Comparison of ENCODE assay signal across 21 mouse cellular contexts in genomic region chr10:61025061-61025460, GRCm38 (mm10).
DNase-seq lines count a peak whose midpoint lies in the region; ATAC-seq and TF ChIP-seq lines count a peak whose summit lies in the region.
"Had no signal": no experiment of that assay in that cellular context is flagged by ENCODE, and none has a peak within 500 bp of the region (broad histone marks: within the 10 kb centered on the region; RNA-seq: fewer than 3 reads in every experiment).

No protein-coding gene starts in this region.

- no peak for TF ChIP-seq POLR2A in lung, adult 2 months (IDR thresholded peaks at IDR 0.05; ENCODE audit: borderline replicate concordance, extremely low read depth, low read depth, low read length)

- WGBS in lung, adult 2 months, result 70% methylated on average over 4 of the region's 4 CpGs

- no peak overlapping the region for H3K4me3 ChIP-seq in lung, adult 2 months (replicated peaks; ENCODE audit: extremely low read depth, low read depth, low read length)
- H3K4me3 ChIP-seq: embryonic facial prominence, embryonic 15.5 days; erythroblast, embryonic 14.5 days; forebrain, embryonic 10.5 days; gastrocnemius, adult 2 months; heart, embryonic 13.5 days; hindbrain, embryonic 15.5 days had no signal

- H3K4me1 ChIP-seq in lung, adult 2 months (ENCODE audit: control insufficient read depth, insufficient read depth, low read length), result no peaks in the 10 kb centered on the region; the same call in 1 of the 2 replicates
- H3K4me1 ChIP-seq: hindbrain, embryonic 15.5 days had no signal

- DNase-seq in cerebellum, adult 11-12 months, result peak; percentile 33
- DNase-seq in cerebellum, adult 18-20 months, result peak; percentile 33 to 56
- peak; percentile 46 for DNase-seq in cerebellum, adult 9-11 months
- DNase-seq in cerebellum, postnatal 36 days, result peak; percentile 34 to 47
- no peak for DNase-seq in lung, adult 2 months
- no peak for DNase-seq in heart, adult 9 months (ENCODE audit: low spot score in 2 of 2)
- DNase-seq: adrenal gland, postnatal 25 days; embryo, embryonic 11 days; gastrocnemius, adult 2 months; gastrocnemius, postnatal 25 days; heart, postnatal 36 days; kidney, adult 11 months had no signal

- no peak for ATAC-seq in cerebellum, adult (ENCODE audit: insufficient number of reproducible peaks, low FRiP score, low TSS enrichment)
- ATAC-seq: activated CD4-positive, CD25-positive, alpha-beta regulatory T cell, adult 4 months; forebrain, embryonic 14.5 days; Patski had no signal

- TF ChIP-seq CTCF in lung, adult 2 months (IDR thresholded peaks at IDR 0.05; ENCODE audit: insufficient read depth, low read length), result no peak

Comparison
In these comparisons a context has a peak if more than half of its experiments do, and no peak if none do; other contexts are left out.
1. DNase-seq: peak in cerebellum, adult 11-12 months (single experiment), cerebellum, adult 18-20 months (2 of 2), cerebellum, adult 9-11 months (single experiment) and cerebellum, postnatal 36 days (2 of 2); none in lung, adult 2 months (single experiment) and heart, adult 9 months (0 of 2).